Mouse (Mus musculus) neural tube, embryonic 15.5 days (tissue): ENCODE results near the gene Fam53b. TPM values are rescaled to one million over a fixed set of nuclear protein-coding genes. Genes with fewer than 3 reads are reported as not detected.

Source experiments
- ATAC-seq: fragments of 200-750 bp; cut with Nextera tagmentation; 2 replicates; pipeline ENCODE4 v1.8.0; 2017; ENCODE audit warnings: mild to moderate bottlenecking, moderate TSS enrichment, moderate library complexity; ENCODE audit not compliant: low FRiP score
- H3K27ac ChIP-seq: fragments of 300-500 bp; sonication (generic); replicated peaks from 2 replicates; pipeline ENCODE4 v1.5.1; 2015; ENCODE audit warnings: mild to moderate bottlenecking, inconsistent platforms
- H3K27me3 ChIP-seq: fragments of 300-500 bp; sonication (generic); replicated peaks from 2 replicates; pipeline ENCODE4 v1.6.1; 2015; ENCODE audit warnings: inconsistent platforms
- H3K36me3 ChIP-seq: fragments of 300-500 bp; sonication (generic); 2 replicates; pipeline ENCODE4 v1.6.1; 2015; ENCODE audit warnings: inconsistent platforms
- H3K4me1 ChIP-seq: fragments of 300-500 bp; sonication (generic); 2 replicates; pipeline ENCODE4 v1.6.1; 2015; ENCODE audit warnings: inconsistent platforms
- H3K4me2 ChIP-seq: fragments of 300-500 bp; sonication (generic); 2 replicates; pipeline ENCODE4 v1.6.1; 2015; ENCODE audit warnings: inconsistent platforms, mild to moderate bottlenecking, moderate library complexity
- H3K4me3 ChIP-seq: fragments of 300-500 bp; sonication (generic); replicated peaks from 2 replicates; pipeline ENCODE4 v1.5.1; 2015; ENCODE audit warnings: mild to moderate bottlenecking, inconsistent platforms
- H3K9ac ChIP-seq: fragments of 300-500 bp; sonication (generic); replicated peaks from 2 replicates; pipeline ENCODE4 v1.6.1; 2015; ENCODE audit warnings: mild to moderate bottlenecking, inconsistent platforms
- H3K9me3 ChIP-seq: fragments of 300-500 bp; sonication (generic); replicated peaks from 2 replicates; pipeline ENCODE4 v1.6.1; 2016; ENCODE audit warnings: inconsistent platforms
- WGBS: fragments of 180-500 bp; shearing (Covaris S2); methylation state at CpG from one replicate; pipeline ENCODE4 v1.1.7; 2015; ENCODE audit warnings: mixed read lengths; 5-methylcytosine and 5-hydroxymethylcytosine counted together
- polyA plus RNA-seq: library from polyadenylated mRNA; unstranded; fragments of >200 nt; fragmentation: Nextera tagmentation; extraction: Ambion mirVana; gene quantifications from 2 replicates; pipeline ENCODE4 v1.2.1, GENCODE M21; 2015

Gene Fam53b
- polyA plus RNA-seq, 1 experiment from 2014 or later: 12.4 TPM

GRCm38 (mm10) chr7:132784101-132784500 is 29.6 kb downstream of the Fam53b start:
- peaks cover 43% of the 10 kb centered on the region for H3K4me1 ChIP-seq
- H3K36me3 ChIP-seq: no peaks in the 10 kb centered on the region
- ATAC-seq: no peak
- H3K9me3 ChIP-seq: no peaks in the 10 kb centered on the region
- no peak overlapping the region for H3K27ac ChIP-seq
- H3K9ac ChIP-seq: no peak overlapping the region
- H3K4me2 ChIP-seq: no peak overlapping the region
- H3K4me3 ChIP-seq: no peak overlapping the region
- H3K27me3 ChIP-seq: no peaks in the 10 kb centered on the region
- WGBS: 84% methylated on average over 5 of the region's 5 CpGs

DNA sequence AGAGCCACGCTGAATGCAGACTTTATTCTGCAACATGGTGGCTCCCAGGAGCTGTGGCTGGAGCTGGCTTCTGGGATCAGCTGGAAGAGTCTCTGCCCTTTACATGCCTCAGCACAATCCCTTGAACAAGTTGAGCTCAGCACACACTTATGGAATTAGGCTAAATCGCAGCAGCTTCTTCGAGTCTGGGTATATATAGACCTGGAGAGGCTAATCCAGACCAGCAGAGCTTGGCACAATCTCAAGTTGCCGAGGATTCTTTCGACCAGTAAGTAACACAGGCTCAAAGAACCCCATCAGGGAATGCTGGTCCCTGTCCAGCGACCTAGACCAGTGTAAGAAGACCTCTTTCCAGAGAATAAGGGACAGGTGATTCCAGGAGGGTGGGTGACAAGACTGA is 31.8 kb downstream of the Fam53b start:
- ATAC-seq: peak; percentile 11; the same call in 1 of the 2 replicates
- Histone ChIP-seq H3K9me3 (no peaks in the 10 kb centered on the region), H3K27me3 (no peaks in the 10 kb centered on the region), H3K4me1 (peaks cover 41% of the 10 kb centered on the region), H3K9ac (no peak overlapping the region), H3K27ac (peak overlapping the region; percentile 76), H3K4me3 (no peak overlapping the region), H3K36me3 (peaks cover 3% of the 10 kb centered on the region; the same call in 1 of the 2 replicates), H3K4me2 (no peak overlapping the region)
- 56% methylated on average over 6 of the region's 6 CpGs for WGBS

DNA sequence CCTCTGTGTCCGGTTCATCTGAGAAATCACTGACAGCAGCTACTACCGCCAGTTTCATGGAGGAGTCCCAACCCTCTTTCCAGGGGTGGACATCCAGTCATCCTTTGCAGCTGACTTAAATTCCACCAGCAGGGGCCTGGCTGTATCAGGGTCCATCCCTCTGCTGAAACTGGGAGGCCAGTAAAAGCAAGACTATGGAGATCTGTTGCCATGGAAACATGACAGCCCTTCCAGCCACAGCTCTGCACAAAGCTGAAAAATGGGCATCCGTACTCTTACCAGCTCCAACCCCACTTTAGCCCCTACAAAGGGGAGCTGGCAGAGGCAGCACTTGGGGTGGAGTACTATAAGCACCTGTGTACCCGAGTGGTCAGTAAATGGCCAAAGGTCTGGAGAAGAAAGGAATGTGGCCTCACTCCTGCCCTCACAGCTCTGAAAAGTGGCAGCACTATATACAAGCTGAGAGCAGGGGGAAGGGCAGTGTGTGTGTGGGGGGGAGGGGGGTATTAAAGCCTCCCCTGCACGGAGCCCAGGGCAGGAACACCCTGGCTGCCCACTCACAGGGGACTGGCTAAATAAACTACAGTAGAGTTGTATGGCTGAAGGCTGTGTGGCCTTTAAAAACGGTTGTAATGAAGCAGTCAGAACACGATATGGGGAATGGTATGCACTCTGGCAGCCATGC is 32.4 kb downstream of the Fam53b start:
- 0 out of 2 replicates have a peak overlapping the region, but pooled peaks have one; percentile 17 for H3K4me2 ChIP-seq
- no peak overlapping the region for H3K9ac ChIP-seq

GRCm38 (mm10) chr7:132780611-132781010 is 33.1 kb downstream of the Fam53b start:
- no peak overlapping the region for H3K4me3 ChIP-seq
- no peaks in the 10 kb centered on the region for H3K27me3 ChIP-seq
- peaks cover 9% of the 10 kb centered on the region; the same call in 1 of the 2 replicates for H3K36me3 ChIP-seq
- WGBS: 21% methylated on average over 4 of the region's 4 CpGs
- peak; percentile 33; the same call in 1 of the 2 replicates for ATAC-seq
- H3K27ac ChIP-seq: peak overlapping the region; percentile 76
- H3K9ac ChIP-seq: no peak overlapping the region
- peaks cover 29% of the 10 kb centered on the region for H3K4me1 ChIP-seq
- no peaks in the 10 kb centered on the region for H3K9me3 ChIP-seq
- H3K4me2 ChIP-seq: no peak overlapping the region

More for the DNA sequence above, 32.4 kb downstream of the Fam53b start:
- 18% methylated on average over 7 of the region's 7 CpGs for WGBS
- Histone ChIP-seq H3K4me3 (no peak overlapping the region), H3K9me3 (no peaks in the 10 kb centered on the region), H3K27ac (peak overlapping the region; percentile 76), H3K36me3 (peaks cover 8% of the 10 kb centered on the region; the same call in 1 of the 2 replicates), H3K4me1 (peaks cover 35% of the 10 kb centered on the region), H3K27me3 (no peaks in the 10 kb centered on the region)
- ATAC-seq: peak; percentile 88

- peaks cover 9% of the 10 kb centered on the region; the same call in 1 of the 2 replicates for H3K36me3 ChIP-seq
- H3K4me1 ChIP-seq: peaks cover 27% of the 10 kb centered on the region
- H3K27ac ChIP-seq: no peak overlapping the region
- 94% methylated on average over 13 of the region's 13 CpGs for WGBS
- ATAC-seq: no peak
- no peak overlapping the region for H3K4me3 ChIP-seq
- H3K4me2 ChIP-seq: no peak overlapping the region
- no peak overlapping the region for H3K9ac ChIP-seq
- no peaks in the 10 kb centered on the region for H3K9me3 ChIP-seq
- no peaks in the 10 kb centered on the region for H3K27me3 ChIP-seq
Observed at GRCm38 (mm10) chr7:132778630-132779029, 35.1 kb downstream of the Fam53b start.

- Histone ChIP-seq H3K4me3 (no peak overlapping the region), H3K27me3 (no peaks in the 10 kb centered on the region), H3K36me3 (peaks cover 9% of the 10 kb centered on the region; the same call in 1 of the 2 replicates), H3K9ac (no peak overlapping the region), H3K9me3 (no peaks in the 10 kb centered on the region), H3K4me2 (no peak overlapping the region), H3K27ac (no peak overlapping the region), H3K4me1 (peaks cover 27% of the 10 kb centered on the region)
- 91% methylated on average over 1 of the region's 1 CpGs for WGBS
- ATAC-seq: no peak
Observed at GRCm38 (mm10) chr7:132777728-132778453, 35.8 kb downstream of the Fam53b start.

DNA sequence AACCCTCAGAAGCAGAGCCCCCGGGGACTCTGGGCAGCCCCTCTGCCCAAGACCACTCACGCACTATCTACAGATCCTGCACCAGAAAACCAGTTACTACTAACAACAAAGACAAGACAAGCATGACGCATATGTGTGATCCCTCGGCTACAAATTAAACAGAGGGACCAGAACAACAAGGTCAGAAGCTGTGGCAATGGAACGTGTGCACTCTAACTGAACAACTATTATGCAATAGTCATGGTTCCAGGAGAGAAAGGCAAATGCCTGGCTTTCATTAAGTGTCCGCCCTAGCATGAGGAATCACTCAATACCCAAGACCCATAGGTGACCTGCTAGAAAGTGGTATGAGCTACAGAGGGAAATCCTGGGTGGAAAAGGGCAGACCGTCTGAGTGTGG is 36.6 kb downstream of the Fam53b start:
- Histone ChIP-seq H3K27ac (no peak overlapping the region), H3K27me3 (no peaks in the 10 kb centered on the region), H3K4me1 (peaks cover 25% of the 10 kb centered on the region), H3K4me3 (no peak overlapping the region), H3K36me3 (peaks cover 9% of the 10 kb centered on the region; the same call in 1 of the 2 replicates), H3K9me3 (no peaks in the 10 kb centered on the region), H3K9ac (no peak overlapping the region), H3K4me2 (no peak overlapping the region)
- WGBS: 96% methylated on average over 7 of the region's 7 CpGs
- no peak for ATAC-seq

GRCm38 (mm10) chr7:132776338-132777111 is 37.2 kb downstream of the Fam53b start:
- Histone ChIP-seq H3K4me3 (no peak overlapping the region), H3K4me2 (no peak overlapping the region), H3K27me3 (no peaks in the 10 kb centered on the region), H3K36me3 (peaks cover 9% of the 10 kb centered on the region; the same call in 1 of the 2 replicates), H3K9ac (no peak overlapping the region), H3K9me3 (no peaks in the 10 kb centered on the region), H3K4me1 (peaks cover 19% of the 10 kb centered on the region), H3K27ac (no peak overlapping the region)
- 92% methylated on average over 7 of the region's 7 CpGs for WGBS
- no peak for ATAC-seq

GRCm38 (mm10) chr7:132775922-132776321 is 37.8 kb downstream of the Fam53b start:
- no peak for ATAC-seq
- WGBS: 96% methylated on average over 10 of the region's 10 CpGs
- H3K4me1 ChIP-seq: peaks cover 15% of the 10 kb centered on the region
- no peak overlapping the region for H3K27ac ChIP-seq
- H3K4me2 ChIP-seq: no peak overlapping the region
- H3K4me3 ChIP-seq: no peak overlapping the region
- H3K27me3 ChIP-seq: no peaks in the 10 kb centered on the region
- H3K9ac ChIP-seq: no peak overlapping the region
- H3K36me3 ChIP-seq: peaks cover 9% of the 10 kb centered on the region; the same call in 1 of the 2 replicates
- no peaks in the 10 kb centered on the region for H3K9me3 ChIP-seq

GRCm38 (mm10) chr7:132775333-132775732 is 38.4 kb downstream of the Fam53b start:
- H3K4me1 ChIP-seq: peaks cover 9% of the 10 kb centered on the region
- WGBS: 91% methylated on average over 5 of the region's 5 CpGs
- H3K27me3 ChIP-seq: no peaks in the 10 kb centered on the region
- no peak overlapping the region for H3K9ac ChIP-seq
- no peak overlapping the region for H3K27ac ChIP-seq
- H3K4me2 ChIP-seq: no peak overlapping the region
- no peaks in the 10 kb centered on the region for H3K9me3 ChIP-seq
- ATAC-seq: no peak
- peaks cover 9% of the 10 kb centered on the region; the same call in 1 of the 2 replicates for H3K36me3 ChIP-seq
- H3K4me3 ChIP-seq: no peak overlapping the region

GRCm38 (mm10) chr7:132773011-132773705 is 40.5 kb downstream of the Fam53b start:
- ATAC-seq: no peak
- H3K27ac ChIP-seq: no peak overlapping the region
- WGBS: 95% methylated on average over 7 of the region's 7 CpGs
- H3K4me3 ChIP-seq: no peak overlapping the region
- H3K4me2 ChIP-seq: no peak overlapping the region
- no peaks in the 10 kb centered on the region for H3K27me3 ChIP-seq
- H3K9me3 ChIP-seq: no peaks in the 10 kb centered on the region
- peaks cover 11% of the 10 kb centered on the region for H3K4me1 ChIP-seq
- no peak overlapping the region for H3K9ac ChIP-seq
- H3K36me3 ChIP-seq: peaks cover 9% of the 10 kb centered on the region; the same call in 1 of the 2 replicates
